Mouse (Mus musculus) liver, embryonic 18 days (tissue): ENCODE data around the gene Cpne4. TPM values are rescaled to one million over a fixed set of nuclear protein-coding genes. Genes with fewer than 3 reads are reported as not detected.

ENCODE experiments used
- polyA plus RNA-seq: library from polyadenylated mRNA; depleted of rRNA; stranded (reverse); fragments of >200 nt; gene quantifications from 2 replicates; pipeline ENCODE4 v1.2.3, GENCODE M21; 2012; rRNA removed

Cpne4 gene
- not detected in 2 replicates for polyA plus RNA-seq

GRCm38 (mm10) chr9:104546986-104547385 is at the start of gene Cpne4:
Gene Cpne4, plus strand, starts transcription at chr9:104547286.

DNA sequence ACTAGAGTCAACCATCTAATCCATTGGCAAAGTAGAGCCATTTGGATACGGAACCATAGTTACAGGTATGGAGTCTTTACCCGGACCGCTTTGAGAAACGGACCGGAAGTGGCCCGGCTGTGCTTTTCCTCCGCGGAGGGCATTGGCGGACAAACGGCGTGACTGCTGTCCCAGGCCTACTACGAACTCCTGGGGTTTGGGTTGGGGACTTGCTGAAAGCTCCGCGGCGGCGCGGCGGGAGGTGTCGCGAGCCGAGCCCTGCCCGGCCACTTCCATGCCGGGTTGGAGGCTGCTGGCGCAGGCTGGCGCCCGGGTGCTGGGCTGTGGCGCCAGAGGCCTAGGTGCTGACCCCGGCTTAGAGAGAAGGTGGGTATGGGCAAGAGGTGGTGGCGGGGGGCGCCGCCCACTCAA is 506.1 kb downstream of the Cpne4 start, which contains the start of gene Mrpl3:
Gene Mrpl3 (plus strand): TSS at position 93 of the 411 bp plus-strand sequence.

Other genes with a start within 250 kb of the Cpne4 start
- 1.1 and 1.4 TPM in 2 replicates for gene Acpp, start 209.5 kb upstream of the Cpne4 start, polyA plus RNA-seq